9 mouse cellular contexts compared by ENCODE assay signal in the genomic region with DNA sequence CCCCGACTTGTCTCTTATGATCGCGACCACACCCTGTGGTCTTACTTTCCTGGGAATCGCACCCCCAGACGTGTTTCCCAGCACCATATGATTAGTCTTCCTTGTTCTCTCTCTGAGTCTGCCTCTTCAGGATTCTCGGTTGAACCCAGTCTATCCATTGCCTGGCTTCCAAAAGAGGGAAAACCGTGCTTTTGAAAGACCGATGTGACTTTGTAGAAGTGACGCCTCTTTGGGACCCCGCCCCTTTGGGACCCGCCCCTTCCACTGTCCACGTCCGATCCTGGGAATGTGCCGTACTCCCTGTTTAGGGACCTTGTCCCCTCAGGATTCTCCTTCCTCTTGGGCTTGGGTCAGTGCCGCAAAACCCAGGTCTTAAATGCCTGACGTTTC. TPM values are rescaled to one million over a fixed set of nuclear protein-coding genes. Genes with fewer than 3 reads are reported as not detected.
DNase-seq lines count a peak whose midpoint lies in the region; ATAC-seq and TF ChIP-seq lines count a peak whose summit lies in the region.
"Had no signal": no experiment of that assay in that cellular context is flagged by ENCODE, and none has a peak within 500 bp of the region (broad histone marks: within the 10 kb centered on the region; RNA-seq: fewer than 3 reads in every experiment).

No protein-coding gene starts in this region.

- WGBS in embryonic facial prominence, embryonic 13.5 days, result under 1% methylated on average over 16 of the region's 16 CpGs
- WGBS in heart, embryonic 11.5 days (ENCODE audit: insufficient replicate concordance), result under 1% methylated on average over 16 of the region's 16 CpGs
- under 1% methylated on average over 16 of the region's 16 CpGs for WGBS in kidney, embryonic 14.5 days
- under 1% methylated on average over 16 of the region's 16 CpGs for WGBS in lung, postnatal 0 days
- 0% methylated on average over 16 of the region's 16 CpGs for WGBS in small intestine, adult 2 months

- peaks cover 54% of the 10 kb centered on the region for H3K4me1 ChIP-seq in embryonic facial prominence, embryonic 13.5 days
- peaks cover 23% of the 10 kb centered on the region for H3K4me1 ChIP-seq in heart, embryonic 11.5 days (ENCODE audit: control insufficient read depth, insufficient read depth, low read length)
- peaks cover 42% of the 10 kb centered on the region for H3K4me1 ChIP-seq in kidney, embryonic 14.5 days (ENCODE audit: control insufficient read depth, insufficient read depth, low read length)
- H3K4me1 ChIP-seq in lung, postnatal 0 days (ENCODE audit: insufficient read depth, low read depth, low read length), result peaks cover 15% of the 10 kb centered on the region; the same call in 1 of the 2 replicates
- H3K4me1 ChIP-seq in small intestine, adult 2 months (ENCODE audit: control insufficient read depth, insufficient read depth, insufficient read length, low read length), result peaks cover 4% of the 10 kb centered on the region

- no peaks in the 10 kb centered on the region for H3K27me3 ChIP-seq in embryonic facial prominence, embryonic 13.5 days
- H3K27me3 ChIP-seq in heart, embryonic 11.5 days (ENCODE audit: control insufficient read depth, insufficient read depth, low read length), result no peaks in the 10 kb centered on the region
- no peaks in the 10 kb centered on the region for H3K27me3 ChIP-seq in kidney, embryonic 14.5 days (ENCODE audit: control insufficient read depth, insufficient read depth, low read length)
- H3K27me3 ChIP-seq in lung, postnatal 0 days (replicated peaks; ENCODE audit: insufficient read depth, low read length), result no peaks in the 10 kb centered on the region
- no peaks in the 10 kb centered on the region for H3K27me3 ChIP-seq in small intestine, adult 2 months (ENCODE audit: control insufficient read depth, insufficient read depth, low read length)

- TF ChIP-seq POLR2A in small intestine, adult 2 months (IDR thresholded peaks at IDR 0.05; ENCODE audit: low read depth, low read length), result peak; percentile 26; the same call in 1 of the 2 replicates

- no peaks in the 10 kb centered on the region for H3K9me3 ChIP-seq in embryonic facial prominence, embryonic 13.5 days
- H3K9me3 ChIP-seq in heart, embryonic 11.5 days (replicated peaks; ENCODE audit: control insufficient read depth, low read length), result no peaks in the 10 kb centered on the region
- no peaks in the 10 kb centered on the region for H3K9me3 ChIP-seq in kidney, embryonic 14.5 days (ENCODE audit: control insufficient read depth, low read length)
- H3K9me3 ChIP-seq in lung, postnatal 0 days (ENCODE audit: low read length), result no peaks in the 10 kb centered on the region

- H3K9ac ChIP-seq in embryonic facial prominence, embryonic 13.5 days, result peak overlapping the region; percentile 76
- peak overlapping the region; percentile 87 for H3K9ac ChIP-seq in heart, embryonic 11.5 days (ENCODE audit: low read depth, low read length)
- H3K9ac ChIP-seq in kidney, embryonic 14.5 days (ENCODE audit: low read depth, low read length), result peak overlapping the region; percentile 69
- peak overlapping the region; percentile 77 for H3K9ac ChIP-seq in lung, postnatal 0 days (replicated peaks; ENCODE audit: low read depth)

- DNase-seq in cerebellum, postnatal 14 days, result peak; percentile 61 to 64
- no peak for DNase-seq in cerebellum, adult 9-10 months
- peak; percentile 96 for DNase-seq in lung, postnatal 0 days (ENCODE audit: low spot score)

- peak overlapping the region; percentile 98 for H3K27ac ChIP-seq in embryonic facial prominence, embryonic 13.5 days
- H3K27ac ChIP-seq in heart, embryonic 11.5 days (ENCODE audit: low read depth, low read length), result peak overlapping the region; percentile 97
- peak overlapping the region; percentile 99 for H3K27ac ChIP-seq in kidney, embryonic 14.5 days (ENCODE audit: low read depth, low read length)
- peak overlapping the region; percentile 99 for H3K27ac ChIP-seq in lung, postnatal 0 days (ENCODE audit: low read length)
- H3K27ac ChIP-seq in small intestine, adult 2 months (ENCODE audit: insufficient read depth, low read depth, low read length), result peak overlapping the region; percentile 92

- TF ChIP-seq EP300 in lung, postnatal 0 days (IDR thresholded peaks at IDR 0.05), result peak; percentile 68; the same call in 1 of the 2 replicates

- no peak for TF ChIP-seq CTCF in lung, postnatal 0 days (IDR thresholded peaks at IDR 0.05)
- no peak for TF ChIP-seq CTCF in small intestine, adult 2 months (IDR thresholded peaks at IDR 0.05; ENCODE audit: extremely low read depth, insufficient read length, insufficient replicate concordance, low read depth, low read length)

- peaks cover 31% of the 10 kb centered on the region for H3K36me3 ChIP-seq in embryonic facial prominence, embryonic 13.5 days
- peaks cover 18% of the 10 kb centered on the region for H3K36me3 ChIP-seq in heart, embryonic 11.5 days (ENCODE audit: control insufficient read depth, insufficient read depth, low read length)
- H3K36me3 ChIP-seq in kidney, embryonic 14.5 days (ENCODE audit: control insufficient read depth, insufficient read depth, low read length), result peaks cover 35% of the 10 kb centered on the region
- H3K36me3 ChIP-seq in lung, postnatal 0 days (ENCODE audit: insufficient read depth, low read length), result 0 out of 2 replicates have a peak, but pooled peaks cover 7% of the 10 kb centered on the region
- peaks cover 8% of the 10 kb centered on the region for H3K36me3 ChIP-seq in small intestine, adult 2 months (ENCODE audit: control insufficient read depth, insufficient read depth, low read length)

- peak overlapping the region; percentile 52 for H3K4me3 ChIP-seq in embryonic facial prominence, embryonic 13.5 days
- peak overlapping the region; percentile 53 for H3K4me3 ChIP-seq in heart, embryonic 11.5 days (ENCODE audit: low read depth, low read length)
- peak overlapping the region; percentile 80 for H3K4me3 ChIP-seq in kidney, embryonic 14.5 days (ENCODE audit: low read length)
- H3K4me3 ChIP-seq in lung, postnatal 0 days (ENCODE audit: low read depth, low read length), result peak overlapping the region; percentile 71
- peak overlapping the region; percentile 72 for H3K4me3 ChIP-seq in small intestine, adult 2 months (ENCODE audit: low read depth, low read length)

- peak overlapping the region; percentile 89 for H3K4me2 ChIP-seq in embryonic facial prominence, embryonic 13.5 days
- H3K4me2 ChIP-seq in heart, embryonic 11.5 days, result peak overlapping the region; percentile 90
- H3K4me2 ChIP-seq in kidney, embryonic 14.5 days (replicated peaks; ENCODE audit: low read depth, low read length), result peak overlapping the region; percentile 93
- H3K4me2 ChIP-seq in lung, postnatal 0 days (replicated peaks; ENCODE audit: low read depth, low read length), result peak overlapping the region; percentile 87

- no peak for ATAC-seq in embryonic facial prominence, embryonic 13.5 days (ENCODE audit: insufficient number of reproducible peaks, insufficient read depth, low FRiP score, low TSS enrichment, low read depth)
- ATAC-seq in heart, embryonic 11.5 days (replicated peaks; ENCODE audit: insufficient number of reproducible peaks, low FRiP score, low TSS enrichment), result no peak
- peak; percentile 13 for ATAC-seq in kidney, embryonic 14.5 days (ENCODE audit: low FRiP score, low TSS enrichment)
- peak; percentile 49 for ATAC-seq in lung, postnatal 0 days
- ATAC-seq in granulocyte monocyte progenitor cell, adult 5-6 weeks (replicated peaks; ENCODE audit: poor library complexity, severe bottlenecking), result no peak

RNA-seq across cellular contexts. Expression of a gene that starts 0.6 kb away (rescaled TPM):
- 91.4 and 93.3 TPM in 2 replicates for polyA plus RNA-seq in embryonic facial prominence, embryonic 13.5 days (2015; fragmentation: Nextera tagmentation; extraction: Ambion mirVana)
- 42.3 and 51.5 TPM in 2 replicates for polyA plus RNA-seq in heart, embryonic 11.5 days (2014; fragmentation: Nextera tagmentation; extraction: Ambion mirVana)
- 42.8 and 64.0 TPM in 2 replicates for polyA plus RNA-seq in kidney, embryonic 14.5 days (2014; fragmentation: Nextera tagmentation; extraction: Ambion mirVana)
- 52.6 and 55.7 TPM in 2 replicates for polyA plus RNA-seq in lung, postnatal 0 days (2015; fragmentation: Nextera tagmentation; extraction: Ambion mirVana)
- 33.6 and 63.5 TPM in 2 replicates for polyA plus RNA-seq in small intestine, adult 2 months (2012; rRNA removed)
- 51.2 and 75.8 TPM in 2 replicates for total RNA-seq in granulocyte monocyte progenitor cell, adult 5-6 weeks (2014; fragmentation: Nextera tagmentation)
- total RNA-seq in granulocyte monocyte progenitor cell, adult 5-6 weeks (2017), result 37.7 and 49.1 TPM in 2 replicates

RNA-seq across cellular contexts. Expression of a gene that starts 0.7 kb away (rescaled TPM):
- polyA plus RNA-seq in embryonic facial prominence, embryonic 13.5 days (2015; fragmentation: Nextera tagmentation; extraction: Ambion mirVana), result 513 and 525 TPM in 2 replicates
- polyA plus RNA-seq in heart, embryonic 11.5 days (2014; fragmentation: Nextera tagmentation; extraction: Ambion mirVana), result 399 and 411 TPM in 2 replicates
- polyA plus RNA-seq in kidney, embryonic 14.5 days (2014; fragmentation: Nextera tagmentation; extraction: Ambion mirVana), result 632 and 773 TPM in 2 replicates
- polyA plus RNA-seq in lung, postnatal 0 days (2015; fragmentation: Nextera tagmentation; extraction: Ambion mirVana), result 75.5 and 83.0 TPM in 2 replicates
- 6.2 and 13.7 TPM in 2 replicates for polyA plus RNA-seq in small intestine, adult 2 months (2012; rRNA removed)
- total RNA-seq in granulocyte monocyte progenitor cell, adult 5-6 weeks (2014; fragmentation: Nextera tagmentation), result 178 and 260 TPM in 2 replicates
- total RNA-seq in granulocyte monocyte progenitor cell, adult 5-6 weeks (2017), result 194 and 212 TPM in 2 replicates

RNA-seq across cellular contexts. Expression of a gene that starts 7.2 kb away (rescaled TPM):
- polyA plus RNA-seq in embryonic facial prominence, embryonic 13.5 days (2015; fragmentation: Nextera tagmentation; extraction: Ambion mirVana), result 29.4 and 29.5 TPM in 2 replicates
- polyA plus RNA-seq in heart, embryonic 11.5 days (2014; fragmentation: Nextera tagmentation; extraction: Ambion mirVana), result 33.7 and 34.2 TPM in 2 replicates
- 19.6 and 24.9 TPM in 2 replicates for polyA plus RNA-seq in kidney, embryonic 14.5 days (2014; fragmentation: Nextera tagmentation; extraction: Ambion mirVana)
- 17.9 and 18.2 TPM in 2 replicates for polyA plus RNA-seq in lung, postnatal 0 days (2015; fragmentation: Nextera tagmentation; extraction: Ambion mirVana)
- polyA plus RNA-seq in small intestine, adult 2 months (2012; rRNA removed), result 22.1 and 36.1 TPM in 2 replicates
- total RNA-seq in granulocyte monocyte progenitor cell, adult 5-6 weeks (2014; fragmentation: Nextera tagmentation), result 27.5 and 41.7 TPM in 2 replicates
- 15.3 and 16.2 TPM in 2 replicates for total RNA-seq in granulocyte monocyte progenitor cell, adult 5-6 weeks (2017)

RNA-seq across cellular contexts. Expression of a gene that starts 11.2 kb away (rescaled TPM):
- 47.8 and 50.5 TPM in 2 replicates for polyA plus RNA-seq in embryonic facial prominence, embryonic 13.5 days (2015; fragmentation: Nextera tagmentation; extraction: Ambion mirVana)
- polyA plus RNA-seq in heart, embryonic 11.5 days (2014; fragmentation: Nextera tagmentation; extraction: Ambion mirVana), result 31.1 and 33.7 TPM in 2 replicates
- 45.7 and 53.0 TPM in 2 replicates for polyA plus RNA-seq in kidney, embryonic 14.5 days (2014; fragmentation: Nextera tagmentation; extraction: Ambion mirVana)
- 19.4 and 20.7 TPM in 2 replicates for polyA plus RNA-seq in lung, postnatal 0 days (2015; fragmentation: Nextera tagmentation; extraction: Ambion mirVana)
- 61.7 and 87.5 TPM in 2 replicates for polyA plus RNA-seq in small intestine, adult 2 months (2012; rRNA removed)
- 18.9 and 35.2 TPM in 2 replicates for total RNA-seq in granulocyte monocyte progenitor cell, adult 5-6 weeks (2014; fragmentation: Nextera tagmentation)
- 8.8 and 8.9 TPM in 2 replicates for total RNA-seq in granulocyte monocyte progenitor cell, adult 5-6 weeks (2017)

RNA-seq across cellular contexts. Expression of a gene that starts 16.3 kb away (rescaled TPM):
- not detected in 2 replicates for polyA plus RNA-seq in embryonic facial prominence, embryonic 13.5 days (2015; fragmentation: Nextera tagmentation; extraction: Ambion mirVana)
- not detected in 2 replicates for polyA plus RNA-seq in heart, embryonic 11.5 days (2014; fragmentation: Nextera tagmentation; extraction: Ambion mirVana)
- not detected in 2 replicates for polyA plus RNA-seq in kidney, embryonic 14.5 days (2014; fragmentation: Nextera tagmentation; extraction: Ambion mirVana)
- not detected in 2 replicates for polyA plus RNA-seq in lung, postnatal 0 days (2015; fragmentation: Nextera tagmentation; extraction: Ambion mirVana)
- polyA plus RNA-seq in small intestine, adult 2 months (2012; rRNA removed), result 0.85 TPM in 1 of 2 replicates, not detected in the other
- 0.64 and 2.1 TPM in 2 replicates for total RNA-seq in granulocyte monocyte progenitor cell, adult 5-6 weeks (2014; fragmentation: Nextera tagmentation)
- total RNA-seq in granulocyte monocyte progenitor cell, adult 5-6 weeks (2017), result not detected in 2 replicates
- polyA plus RNA-seq: large intestine, adult 2 months had no signal

Comparison
In these comparisons a context has a peak if more than half of its experiments do, and no peak if none do; other contexts are left out.
1. ATAC-seq: peak in kidney, embryonic 14.5 days (single experiment) and lung, postnatal 0 days (single experiment); none in embryonic facial prominence, embryonic 13.5 days (single experiment), heart, embryonic 11.5 days (single experiment) and granulocyte monocyte progenitor cell, adult 5-6 weeks (single experiment).
2. Peak in every context shown above with its lines, with median percentiles within 50 percentile points of each other: H3K27ac ChIP-seq, H3K4me2 ChIP-seq, H3K4me3 ChIP-seq and H3K9ac ChIP-seq.